Mouse (Mus musculus) heart, postnatal 0 days (tissue): ENCODE data around the gene Slc12a3.

ENCODE experiments used
- CTCF ChIP-seq: IDR thresholded peaks from 2 replicates; pipeline ENCODE4 v1.5.1; 2016; ENCODE audit warnings: antibody characterized with exemption, control low read depth, low read depth
- EP300 ChIP-seq: IDR thresholded peaks from 2 replicates; pipeline ENCODE4 v1.6.1; 2016; ENCODE audit warnings: antibody characterized with exemption, low read depth

DNA sequence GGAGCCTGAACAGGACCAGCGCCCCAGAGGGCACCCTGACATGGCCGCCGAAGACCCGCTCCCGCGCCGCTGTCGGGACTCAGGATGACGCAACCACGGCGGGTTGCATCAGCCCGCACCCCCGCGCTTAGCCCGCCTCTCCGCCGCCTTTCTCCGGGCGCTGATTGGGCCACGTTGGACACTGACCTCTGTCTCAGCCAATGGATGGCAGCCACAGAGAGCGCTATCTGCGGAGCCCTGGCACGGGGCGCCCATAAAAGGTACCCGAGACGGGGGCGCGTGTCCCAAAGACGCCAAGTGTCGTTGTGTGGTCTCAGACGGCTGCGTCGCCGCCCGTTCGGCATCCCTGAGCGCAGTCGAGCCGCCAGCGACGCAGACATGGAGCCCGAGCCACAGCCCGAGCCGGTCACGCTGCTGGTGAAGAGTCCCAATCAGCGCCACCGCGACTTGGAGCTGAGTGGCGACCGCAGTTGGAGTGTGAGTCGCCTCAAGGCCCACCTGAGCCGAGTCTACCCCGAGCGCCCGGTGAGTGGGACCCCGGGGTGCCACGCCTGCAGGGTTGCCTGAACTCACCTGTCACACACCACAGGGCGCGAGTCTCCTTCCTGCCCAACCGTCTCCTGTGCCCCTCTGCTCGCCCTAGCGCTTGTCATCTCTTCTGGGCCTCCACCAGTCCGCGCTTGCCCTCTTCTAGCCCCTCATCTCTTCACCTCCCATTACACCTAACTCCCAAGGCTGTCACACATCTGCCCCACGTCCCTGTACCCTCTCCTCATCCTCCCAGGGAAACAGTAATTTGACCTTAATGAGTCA, 57.4 kb downstream of the Slc12a3 start, which contains the start of gene Herpud1:
- TF ChIP-seq CTCF (no peak), EP300 (peak; percentile 52; the same call in 1 of the 2 replicates)
